Mouse (Mus musculus): ENCODE results near the gene Naa38.
"Not testable (repeated sequence)": the region's sequence is repeated elsewhere in the genome, so short reads cannot be mapped to it uniquely, and the experiment has no call there.

Gene Naa38

DNA sequence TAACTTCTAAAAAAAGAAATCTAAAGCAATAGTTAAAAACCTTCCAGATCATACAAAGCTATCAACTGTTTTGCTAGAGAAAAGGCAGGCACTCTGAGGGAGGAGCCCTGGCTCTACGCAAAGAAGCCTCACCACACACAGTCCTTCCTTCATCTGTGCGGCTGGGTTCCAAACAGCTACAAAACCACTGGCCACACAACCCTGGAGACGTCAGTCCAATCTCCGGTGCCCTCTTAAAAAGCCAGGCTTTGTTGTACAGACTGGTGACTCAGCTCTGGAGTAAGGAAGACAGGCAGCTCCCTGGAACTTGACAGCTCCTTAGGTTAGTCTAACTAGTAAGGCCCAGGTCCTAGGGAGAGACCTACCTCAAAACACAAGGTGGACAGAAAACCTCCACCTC is 19.6 kb upstream of the Naa38 start:
- no peak for DNase-seq

GRCm38 (mm10) chr11:69377766-69378165 is 17.5 kb upstream of the Naa38 start:
- DNase-seq = no peak

GRCm38 (mm10) chr11:69379600-69379999 is 15.7 kb upstream of the Naa38 start:
- no peak for DNase-seq

DNA sequence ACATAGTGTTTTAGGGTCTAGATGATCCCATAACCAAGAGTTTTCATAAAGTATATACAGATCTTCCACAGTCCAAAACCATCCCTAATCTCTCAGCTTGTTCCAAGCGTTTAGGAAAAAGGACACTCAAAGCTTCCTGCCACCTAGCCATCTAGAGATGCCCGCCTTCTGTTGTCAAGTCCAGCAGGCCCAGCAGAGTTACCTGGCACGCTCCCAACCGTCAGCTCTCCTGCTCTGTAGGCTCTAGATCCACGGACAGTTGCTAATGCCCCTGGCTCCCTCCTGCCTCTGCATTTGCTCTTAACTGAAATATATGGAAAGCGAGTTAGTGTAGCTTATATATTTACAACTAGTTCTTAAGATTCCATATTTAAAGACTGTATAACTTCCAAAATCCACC is 13.9 kb upstream of the Naa38 start:
- no peak for DNase-seq

DNA sequence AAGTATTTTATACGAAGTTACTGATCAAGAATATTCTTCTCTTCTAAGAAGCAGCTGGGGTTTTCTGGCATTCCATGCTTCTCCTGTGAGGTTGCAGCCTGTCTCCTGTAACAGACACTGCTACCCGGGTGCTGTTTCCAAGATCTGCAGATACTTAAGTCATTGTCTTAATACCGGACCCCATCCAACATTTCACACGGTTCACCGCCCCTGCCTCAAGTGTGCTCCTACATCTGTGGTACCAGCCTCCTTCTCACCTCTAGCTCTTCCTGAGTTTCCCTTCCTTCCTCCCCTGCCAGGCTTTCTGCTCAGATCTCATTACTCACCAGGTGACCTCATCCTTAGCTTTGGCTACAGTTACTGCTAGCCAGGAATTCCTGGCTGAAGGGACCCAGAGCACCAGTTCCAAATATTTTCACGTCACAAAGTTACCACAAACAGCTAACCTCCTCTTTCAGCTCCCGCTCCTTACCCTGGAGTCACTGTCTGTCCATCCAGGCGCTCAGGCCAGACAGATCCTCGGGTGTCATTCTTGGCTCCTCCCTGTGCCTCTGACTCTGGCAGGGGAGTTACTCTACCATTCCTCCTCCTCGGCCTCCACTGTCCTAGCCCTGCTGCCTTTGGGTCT is 12.7 kb upstream of the Naa38 start:
- DNase-seq = no peak

DNA sequence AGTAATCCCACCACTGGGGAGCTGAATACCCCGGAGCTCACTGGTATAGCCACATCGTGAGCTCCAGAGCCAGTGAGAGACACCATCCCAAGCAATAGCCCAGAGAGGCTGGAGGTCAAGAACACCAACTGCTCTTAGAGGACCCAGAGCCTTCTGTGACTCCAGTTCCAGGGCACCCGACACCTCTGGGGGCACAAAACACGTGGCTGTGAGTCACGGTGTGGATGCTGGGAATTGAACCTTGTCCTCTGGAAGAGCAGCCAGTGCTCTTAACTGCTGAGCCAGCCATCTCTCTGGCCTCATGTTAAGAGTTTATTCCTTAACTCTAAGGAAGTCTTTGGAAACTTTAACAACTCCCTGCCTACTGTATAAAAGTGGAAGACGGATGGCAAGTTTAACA is 10.3 kb upstream of the Naa38 start:
- no peak for DNase-seq

DNA sequence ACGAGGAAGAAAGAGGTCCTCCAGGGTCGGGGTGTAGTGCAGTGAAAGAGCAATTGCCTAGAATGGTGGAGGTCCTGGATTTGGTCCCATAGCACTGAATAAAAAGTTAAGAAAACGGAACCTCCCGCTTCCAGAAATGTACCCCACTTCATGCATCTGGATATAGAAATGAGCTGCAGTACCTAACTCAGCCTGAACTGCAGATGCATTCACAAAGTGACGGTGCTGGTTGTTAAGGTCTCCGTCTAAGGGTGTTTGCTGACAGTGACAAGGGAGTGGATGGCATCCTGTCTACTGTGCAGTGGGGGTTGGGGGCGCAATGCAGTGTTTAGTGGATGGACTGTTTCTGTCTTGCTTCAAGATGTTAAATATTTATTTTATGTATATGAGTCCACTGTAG is 8.5 kb upstream of the Naa38 start:
- DNase-seq = no peak

- DNase-seq = no peak
Observed at GRCm38 (mm10) chr11:69388680-69389079, 6.6 kb upstream of the Naa38 start.

DNA sequence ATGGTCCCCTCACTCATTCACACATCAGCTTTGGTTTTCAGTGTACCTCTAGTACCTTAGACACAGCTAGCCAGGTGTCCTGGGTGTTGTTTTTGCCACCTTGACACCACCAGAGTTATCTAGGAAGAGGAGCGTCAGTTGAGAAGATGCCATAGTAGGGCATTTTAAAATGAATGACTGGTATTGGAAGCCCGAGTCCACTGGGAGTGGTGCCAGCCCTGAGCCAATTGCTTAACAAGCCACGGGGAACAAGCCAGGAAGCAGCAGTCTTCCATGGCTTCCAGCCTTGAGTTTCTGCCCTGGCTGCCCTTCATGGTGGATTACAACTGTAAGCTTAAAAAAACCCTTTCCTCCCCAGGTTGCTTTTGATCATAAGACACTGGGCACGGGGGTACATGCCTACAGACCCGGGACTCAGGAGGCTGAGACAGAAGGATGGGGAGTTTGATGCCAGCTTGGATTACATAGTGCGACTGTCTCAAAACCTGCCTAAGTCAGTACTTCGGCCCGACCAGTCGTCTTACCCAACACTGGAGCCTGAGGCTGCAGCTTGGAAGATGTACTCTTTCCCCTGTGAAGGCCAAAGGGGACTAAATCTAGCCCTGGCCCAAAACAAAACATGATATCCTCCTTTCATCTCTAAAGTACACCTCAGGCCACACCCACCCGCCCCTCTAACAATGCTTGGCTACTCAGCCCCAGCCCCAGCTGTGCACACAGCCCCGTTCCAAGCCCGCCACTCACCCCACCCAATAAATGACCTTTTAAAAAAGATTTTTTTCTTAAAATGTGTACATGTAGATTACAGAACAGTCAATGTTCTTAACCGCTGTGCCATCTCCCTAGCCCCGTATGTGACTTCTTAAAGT is 5.5 kb upstream of the Naa38 start:
- no peak for DNase-seq

DNA sequence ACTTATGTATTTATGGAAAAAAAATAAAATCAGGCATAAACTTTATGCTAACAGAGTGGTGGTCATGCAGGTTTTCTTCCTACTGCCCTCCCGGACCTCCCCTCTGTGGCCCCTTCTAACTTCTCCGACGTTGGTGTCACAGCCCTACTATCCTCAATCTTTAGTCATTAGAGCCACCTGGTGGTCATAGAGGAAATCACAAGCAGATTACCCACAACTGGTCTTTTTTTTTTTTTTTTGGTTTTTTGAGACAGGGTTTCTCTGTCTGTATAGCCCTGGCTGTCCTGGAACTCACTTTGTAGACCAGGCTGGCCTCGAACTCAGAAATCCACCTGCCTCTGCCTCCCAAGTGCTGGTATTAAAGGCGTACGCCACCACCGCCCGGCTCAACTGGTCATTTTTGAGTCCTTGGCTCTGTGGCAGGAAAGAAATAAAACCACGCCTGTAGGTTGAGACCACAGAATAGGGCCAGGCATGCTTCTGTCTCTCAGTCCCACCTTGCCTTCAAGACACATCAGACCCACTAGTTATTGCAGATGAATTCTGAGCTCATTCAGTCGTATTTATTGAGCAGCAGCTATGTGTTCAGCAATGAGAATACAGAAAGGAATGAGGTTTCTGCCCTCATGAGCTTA is 4.8 kb upstream of the Naa38 start:
- DNase-seq = peak; percentile 73

DNA sequence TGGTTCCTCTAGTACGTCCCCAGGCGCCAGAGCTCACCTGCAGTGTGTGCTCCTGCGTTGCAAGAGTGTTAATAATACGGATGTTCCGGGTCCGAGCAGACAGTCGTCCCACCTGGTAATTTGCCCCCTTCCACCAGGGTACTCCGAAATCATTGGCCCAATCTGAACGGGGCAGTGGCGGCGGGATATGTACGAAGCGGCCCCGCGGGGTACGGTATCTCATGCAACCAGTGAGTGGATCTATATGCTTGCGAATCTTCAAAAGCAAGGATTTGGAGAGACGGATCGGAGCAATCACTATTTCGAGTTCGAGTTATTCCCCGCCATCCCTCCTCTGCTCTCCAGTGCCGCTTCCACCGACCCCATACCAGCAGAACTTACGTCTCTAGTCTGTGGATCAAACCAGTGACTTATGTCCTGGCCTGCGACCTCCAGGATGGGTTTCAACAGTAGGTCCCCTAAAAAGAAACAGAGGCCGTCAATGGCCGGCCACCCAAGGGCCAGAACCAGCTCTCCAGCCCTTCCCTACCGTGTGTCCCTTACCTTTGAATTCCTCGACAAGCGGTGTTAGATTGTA is 608 bp upstream of the Naa38 start:
- not testable (repeated sequence) for DNase-seq

DNA sequence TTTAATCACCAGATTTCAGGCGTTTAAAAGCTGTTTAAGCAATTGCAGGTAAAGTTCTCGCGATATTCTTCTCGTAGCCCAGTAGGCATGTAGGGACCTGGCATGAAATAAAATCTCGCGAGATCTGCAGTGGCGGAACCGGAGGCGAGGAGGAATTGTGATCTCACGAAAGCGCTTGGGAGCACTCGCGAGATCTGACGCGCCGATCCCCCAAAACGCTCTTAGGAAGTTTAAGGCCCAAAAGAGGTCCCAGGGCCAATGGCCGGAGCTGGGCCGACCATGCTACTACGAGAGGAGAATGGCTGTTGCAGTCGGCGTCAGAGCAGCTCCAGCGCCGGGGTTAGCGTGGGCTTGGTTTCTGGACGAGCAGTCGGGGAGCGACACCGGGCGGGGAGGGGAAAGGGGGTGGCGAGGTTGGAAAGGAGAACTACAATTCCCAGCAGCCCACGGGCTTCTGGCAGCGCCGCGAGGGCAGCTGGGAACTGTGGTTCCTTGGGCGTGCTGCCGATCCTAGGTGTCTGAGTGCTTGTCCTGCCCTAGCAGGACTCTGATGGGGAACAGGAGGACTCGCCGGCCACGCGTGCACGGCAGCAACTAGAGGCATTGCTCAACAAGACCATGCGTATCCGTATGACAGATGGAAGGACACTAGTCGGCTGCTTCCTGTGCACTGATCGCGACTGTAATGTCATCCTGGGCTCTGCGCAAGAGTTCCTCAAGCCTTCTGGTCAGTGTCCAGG is 517 bp downstream of the Naa38 start:
- peak; percentile 95 for DNase-seq

DNA sequence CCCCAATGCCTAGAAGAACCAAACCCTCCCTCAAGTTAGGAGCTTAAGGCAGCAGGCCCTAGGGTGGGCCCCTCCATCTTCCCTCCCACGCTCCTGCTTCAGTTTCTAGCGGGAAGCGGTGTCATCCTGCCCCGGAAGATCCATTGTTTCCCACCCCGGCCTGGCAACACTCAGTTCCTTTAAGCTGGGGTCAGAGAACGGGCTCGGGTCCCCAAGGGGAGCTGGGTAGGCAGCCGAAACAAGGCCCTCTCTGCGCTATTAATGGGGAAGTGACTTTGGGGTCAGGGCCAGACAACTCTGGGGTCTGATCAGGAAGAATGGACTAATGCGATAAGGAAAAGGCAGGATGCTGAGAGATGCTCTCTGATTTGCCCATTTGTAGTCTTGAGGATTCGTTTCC is 1.5 kb downstream of the Naa38 start:
- no peak for DNase-seq

DNA sequence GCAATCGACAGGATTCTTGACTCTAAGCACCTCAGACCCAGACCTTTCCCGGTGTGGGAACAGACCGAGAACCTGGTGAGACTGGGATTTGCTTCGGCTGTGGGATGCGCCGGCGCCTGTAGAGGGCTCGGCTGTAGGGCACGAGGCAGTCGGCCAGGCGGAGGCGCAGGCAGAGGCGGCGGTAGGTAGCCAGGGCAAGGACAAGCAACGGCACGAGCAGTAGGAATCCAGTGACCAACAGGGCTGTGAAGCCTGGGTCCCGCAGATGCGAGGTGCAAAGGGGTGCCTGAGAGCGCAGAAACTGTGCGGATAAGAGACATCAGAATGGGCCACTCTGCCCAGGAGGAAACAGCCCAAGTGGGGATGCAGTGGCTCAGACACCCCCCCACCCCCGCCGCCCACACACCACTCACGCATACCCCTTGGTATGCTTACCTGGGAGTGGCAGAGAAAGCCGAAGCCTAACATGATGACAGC is 2.3 kb downstream of the Naa38 start:
- no peak for DNase-seq

GRCm38 (mm10) chr11:69398059-69398458 is 2.8 kb downstream of the Naa38 start, which contains the start of gene Tmem88:
Gene Tmem88 (minus strand): TSS chr11:69398234.
- no peak for DNase-seq

DNA sequence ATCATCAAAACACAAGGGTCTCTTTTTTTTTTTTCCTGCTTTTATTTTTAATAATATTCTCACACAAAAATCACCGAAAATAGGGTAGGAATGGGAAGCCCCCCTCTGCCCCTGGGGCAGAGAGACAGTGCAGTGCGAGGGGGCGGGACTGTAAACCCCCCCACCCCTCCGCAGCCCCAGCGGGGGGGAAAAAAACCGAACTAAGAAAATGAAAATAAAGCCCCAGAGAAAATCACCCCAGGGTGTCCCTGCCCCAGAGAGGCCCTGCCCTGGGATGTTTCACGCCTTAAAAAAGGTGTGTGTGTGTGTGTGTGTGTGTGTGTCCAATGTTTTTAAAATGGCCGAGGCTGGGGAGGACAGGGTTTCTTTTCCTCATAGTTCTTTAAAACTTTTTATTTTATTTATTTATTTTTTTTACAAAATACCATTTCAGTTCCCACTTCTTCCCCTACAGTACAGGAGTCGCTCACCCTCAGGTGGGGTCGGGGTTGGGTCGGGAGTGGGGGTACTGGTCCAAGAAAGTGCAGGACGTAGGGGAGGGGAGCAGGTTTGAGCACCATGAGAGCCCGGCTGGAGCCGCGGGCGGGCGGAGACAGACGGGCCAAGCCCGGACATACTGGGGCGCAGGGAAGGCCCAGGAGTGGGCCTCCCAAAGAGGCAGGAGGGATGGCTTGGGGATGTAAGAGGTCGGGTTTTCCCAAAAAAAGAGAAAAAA is 3.4 kb downstream of the Naa38 start:
- DNase-seq = no peak

- no peak for DNase-seq
Observed at GRCm38 (mm10) chr11:69399201-69400082, 4.2 kb downstream of the Naa38 start.

DNA sequence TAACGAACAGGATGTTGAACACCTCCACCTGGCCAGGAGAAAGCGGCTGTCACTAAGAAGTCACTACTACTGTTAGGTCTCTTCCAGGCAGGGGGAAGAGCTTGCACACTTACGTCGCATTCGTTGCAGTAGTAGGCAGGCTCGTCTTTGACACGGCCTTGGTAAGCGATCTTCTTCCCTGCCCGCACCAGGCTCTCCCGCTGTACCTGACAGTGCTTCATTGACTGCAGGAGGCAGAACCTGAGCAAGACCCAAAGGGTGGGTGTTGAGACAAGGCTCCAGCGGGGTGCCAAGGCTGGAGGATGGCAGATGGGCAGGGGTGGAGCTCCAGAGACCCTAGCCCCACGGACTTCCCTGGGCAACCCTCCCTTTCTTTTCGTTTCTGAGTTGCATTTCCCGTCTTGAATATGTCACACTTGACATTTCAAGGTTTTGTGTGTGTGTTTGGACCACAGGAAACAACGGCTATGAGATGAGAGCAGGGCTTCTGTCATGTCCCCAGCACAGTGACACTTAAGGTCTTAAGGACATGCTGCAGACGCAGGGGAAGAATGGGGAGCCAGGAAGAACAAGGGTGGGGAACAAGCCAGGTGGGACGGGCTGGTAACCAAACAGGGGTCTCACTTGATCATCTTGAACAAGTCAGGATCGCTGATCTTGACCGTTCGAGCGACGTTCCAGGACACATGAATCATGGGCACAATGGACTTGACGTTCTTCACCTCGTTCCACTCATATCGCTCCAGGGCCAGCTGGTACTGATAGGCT is 5.0 kb downstream of the Naa38 start:
- DNase-seq = no peak

DNA sequence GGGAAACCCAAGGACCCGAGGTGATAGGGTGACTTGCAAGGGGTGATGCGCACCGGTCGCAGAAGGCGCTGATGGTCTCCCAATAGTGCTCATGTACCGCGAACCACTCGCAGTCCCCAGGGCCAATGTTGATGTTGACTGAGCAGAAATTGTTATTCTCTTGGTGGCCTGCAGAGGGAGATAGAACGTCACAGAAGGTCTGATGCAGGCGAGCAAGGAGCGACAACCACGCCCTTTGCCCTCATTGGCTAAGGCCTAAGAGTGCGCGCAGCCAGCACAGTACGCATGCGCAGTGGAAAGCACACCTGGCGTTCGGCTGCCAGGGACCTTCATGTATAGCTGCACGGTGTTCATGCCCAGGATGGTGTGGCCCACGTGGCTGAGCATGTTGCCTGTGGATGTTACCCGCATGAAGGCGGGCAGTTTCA is 5.9 kb downstream of the Naa38 start:
- peak; percentile 88 for DNase-seq

- DNase-seq = no peak
Observed at GRCm38 (mm10) chr11:69401987-69402386, 6.7 kb downstream of the Naa38 start.

Measured in thymus, postnatal 25 days (tissue).